Mouse (Mus musculus) CH12.LX (cell line): ENCODE data around the gene Socs2.

Experiments
- CTCF ChIP-seq, 2 experiments: IDR thresholded peaks in 1 of 2; conservative IDR thresholded peaks in 1 of 2; 2 replicates each; pipeline ENCODE4 v1.5.1; 2011 to 2012; ENCODE audit warnings: low read depth in 2 of 2, low read length in 2 of 2, improper control_type of control experiment in 1 of 2, inconsistent platforms in 1 of 2, mild to moderate bottlenecking in 1 of 2, moderate library complexity in 1 of 2
- EP300 ChIP-seq: IDR thresholded peaks from 2 replicates; pipeline ENCODE4 v1.6.1; 2011; ENCODE audit warnings: low read length, improper control_type of control experiment
- GABPA ChIP-seq: IDR thresholded peaks from 2 replicates; pipeline ENCODE4 v1.6.1; 2012; ENCODE audit warnings: low read depth, low read length, improper control_type of control experiment, inconsistent platforms; ENCODE audit not compliant: insufficient replicate concordance
- JUN ChIP-seq: IDR thresholded peaks from 2 replicates; pipeline ENCODE4 v1.6.1; 2011; ENCODE audit warnings: low read depth, mild to moderate bottlenecking, low read length, improper control_type of control experiment, moderate library complexity; ENCODE audit not compliant: insufficient read depth
- MAZ ChIP-seq: IDR thresholded peaks from 2 replicates; pipeline ENCODE4 v1.6.1; 2012; ENCODE audit warnings: low read depth, mild to moderate bottlenecking, inconsistent platforms, low read length, improper control_type of control experiment, moderate library complexity
- MXI1 ChIP-seq: IDR thresholded peaks from 2 replicates; pipeline ENCODE4 v1.6.1; 2011; ENCODE audit warnings: mild to moderate bottlenecking, low read depth, low read length, improper control_type of control experiment
- POLR2A ChIP-seq: IDR thresholded peaks from 2 replicates; pipeline ENCODE4 v1.6.1; 2011; ENCODE audit warnings: low read depth, mild to moderate bottlenecking, improper control_type of control experiment, low read length
- SIN3A ChIP-seq: IDR thresholded peaks from 2 replicates; pipeline ENCODE4 v1.6.1; 2012; ENCODE audit warnings: low read length, improper control_type of control experiment, inconsistent platforms

- TF ChIP-seq CTCF (conservative IDR thresholded peaks at IDR 0.05 in 1 of 2, IDR thresholded peaks at IDR 0.05 in 1 of 2; ENCODE audit: low read depth in 2 of 2, low read length in 2 of 2) (no peak), GABPA (no peak), POLR2A (no peak), JUN (no peak), EP300 (no peak), SIN3A (no peak), MAZ (no peak), MXI1 (no peak)
Observed at GRCm38 (mm10) chr10:95369190-95369589, 47.8 kb downstream of the Socs2 start.
